Mouse (Mus musculus): ENCODE measurements at regions not wholly inside any gene's neighbourhood (a gene's known extent, or its start where the extent isn't known, plus 50 kb on each side); places are given as distances from the start of the nearest gene placed in this dataset.
"Not testable (repeated sequence)": the region's sequence is repeated elsewhere in the genome, so short reads cannot be mapped to it uniquely, and the experiment has no call there.

DNA sequence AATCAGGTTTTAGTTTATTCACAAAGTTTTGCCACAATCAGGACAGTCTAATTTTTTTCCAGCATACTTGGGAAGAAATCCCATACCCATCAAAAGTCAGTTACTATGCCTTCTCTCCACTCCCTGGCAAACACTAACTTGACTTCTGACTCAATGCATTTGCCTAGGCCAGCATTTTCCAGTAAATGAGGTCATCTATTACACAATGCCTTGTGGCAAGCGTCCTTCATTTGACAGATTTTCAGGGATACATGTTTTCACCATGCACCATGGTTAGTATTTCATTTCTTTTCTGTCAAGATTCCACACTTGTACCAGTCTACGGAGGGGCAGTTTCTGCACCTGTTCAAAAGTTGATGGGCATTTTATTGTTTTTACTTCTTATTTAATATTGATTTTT lies 88.4 kb upstream of the Slc2a12 start:
- not testable (repeated sequence) for DNase-seq

DNA sequence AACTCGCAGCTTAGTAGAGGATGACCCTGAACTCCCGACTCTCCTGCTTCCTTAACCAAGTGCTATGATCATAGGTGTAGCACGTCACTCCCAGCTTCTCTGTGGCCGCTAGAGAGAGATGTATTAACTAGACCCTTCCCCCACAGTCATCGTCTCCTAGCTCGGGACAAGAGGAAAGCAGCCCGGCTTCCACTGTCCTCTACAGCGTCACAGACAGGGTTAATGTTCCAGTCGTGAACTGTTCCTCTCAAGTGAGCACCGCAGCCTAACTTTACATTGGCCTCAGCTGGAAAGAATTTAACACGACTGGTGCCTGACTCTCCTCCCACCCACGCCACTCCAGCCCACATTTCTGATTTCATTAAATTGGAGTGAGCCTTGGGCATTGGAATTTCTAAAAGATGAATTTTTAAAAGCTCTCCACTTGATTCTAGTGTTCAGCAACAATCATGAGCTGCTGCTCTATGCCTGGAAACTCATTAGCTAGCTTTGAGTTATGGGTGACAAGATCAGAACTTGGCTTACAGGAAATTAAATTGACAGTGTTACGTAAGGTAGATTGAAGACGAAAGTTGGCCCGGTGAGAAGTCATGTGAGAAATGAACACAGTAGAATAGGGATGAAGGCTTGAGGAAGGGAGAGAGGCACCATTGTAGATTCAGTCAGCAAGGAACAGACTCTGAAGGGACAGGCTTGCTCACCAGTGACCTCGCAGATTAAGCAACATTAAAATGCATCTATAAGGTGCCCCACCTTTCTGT lies 75.4 kb upstream of the Slc2a12 start:
- DNase-seq, result not testable (repeated sequence)

DNA sequence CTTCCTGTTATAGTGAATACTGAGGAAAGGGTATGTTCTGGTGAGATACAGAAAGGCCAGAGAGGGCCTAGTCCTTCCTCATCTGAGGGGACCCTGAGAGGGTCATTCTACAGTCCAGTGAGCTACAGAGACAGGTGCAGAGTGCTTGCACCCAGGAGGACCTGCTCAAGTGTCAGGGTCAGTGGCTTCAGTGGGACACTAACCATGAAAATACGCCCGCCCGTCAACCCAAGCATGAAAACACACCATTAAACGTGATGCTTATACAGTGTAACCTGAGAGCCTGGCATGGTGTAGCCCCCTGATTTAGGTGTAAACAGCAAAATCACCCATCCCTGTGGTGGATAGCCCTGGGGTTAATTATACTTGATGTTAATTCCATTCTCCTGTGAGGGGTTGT lies 70.8 kb upstream of the Slc2a12 start:
- DNase-seq, result not testable (repeated sequence)

DNA sequence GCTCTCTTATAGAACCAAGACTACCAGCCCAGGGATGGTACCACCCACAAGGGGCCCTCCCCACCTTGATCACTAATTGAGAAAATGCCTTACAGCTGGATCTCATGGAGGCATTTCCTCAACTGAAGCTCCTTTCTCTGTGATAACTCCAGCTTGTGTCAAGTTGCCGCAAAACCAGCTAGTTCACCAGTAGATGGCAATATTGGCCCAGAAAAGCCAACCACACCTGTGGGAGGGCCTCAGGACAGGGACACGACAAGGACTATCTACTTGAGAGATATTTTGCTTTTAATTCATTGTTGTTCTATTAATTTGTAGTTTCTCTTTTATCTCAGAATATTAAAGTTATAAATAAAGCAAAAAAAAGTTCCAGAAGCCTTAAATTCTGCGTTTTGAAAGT lies 65.4 kb upstream of the Slc2a12 start:
- DNase-seq, result peak; percentile 70

DNA sequence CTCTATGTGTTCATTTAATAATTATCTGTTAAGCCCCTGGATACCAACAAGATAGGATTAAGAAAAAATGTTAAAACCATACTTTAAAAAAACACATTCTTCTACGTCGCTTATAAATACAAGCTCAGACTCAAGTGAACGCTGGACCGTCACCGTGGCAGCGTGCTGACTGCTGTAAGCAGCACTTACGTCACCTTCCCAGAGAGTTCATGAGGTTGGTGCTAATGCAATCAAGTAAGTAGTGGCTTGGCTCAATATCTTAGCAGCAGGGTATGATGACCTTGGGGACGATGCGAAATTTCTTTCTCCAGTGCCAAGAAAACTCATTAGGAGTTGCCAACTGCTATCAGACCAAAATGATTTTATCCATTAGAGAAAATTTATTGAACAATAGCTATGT lies 63.5 kb upstream of the Slc2a12 start:
- not testable (repeated sequence) for DNase-seq

DNA sequence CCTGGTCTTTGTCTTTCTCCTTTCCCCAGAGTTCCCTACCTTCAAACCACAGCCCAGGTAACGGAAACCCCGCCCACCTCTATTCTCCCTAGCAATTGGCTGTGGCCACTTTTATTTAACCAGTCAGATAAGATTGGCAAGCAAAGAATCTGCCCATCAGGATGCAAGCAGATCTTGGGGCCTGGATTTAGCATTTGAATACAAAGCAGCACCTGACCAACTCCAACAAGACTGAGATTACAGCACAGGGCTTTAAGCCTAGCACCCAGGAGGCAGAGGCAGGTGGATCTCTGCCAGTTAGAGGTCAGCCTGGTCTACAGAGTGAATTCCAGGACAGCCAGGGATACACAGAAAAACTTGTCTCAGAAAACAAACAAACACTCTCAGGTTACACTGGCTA lies 61.5 kb upstream of the Slc2a12 start:
- DNase-seq, result not testable (repeated sequence)

DNA sequence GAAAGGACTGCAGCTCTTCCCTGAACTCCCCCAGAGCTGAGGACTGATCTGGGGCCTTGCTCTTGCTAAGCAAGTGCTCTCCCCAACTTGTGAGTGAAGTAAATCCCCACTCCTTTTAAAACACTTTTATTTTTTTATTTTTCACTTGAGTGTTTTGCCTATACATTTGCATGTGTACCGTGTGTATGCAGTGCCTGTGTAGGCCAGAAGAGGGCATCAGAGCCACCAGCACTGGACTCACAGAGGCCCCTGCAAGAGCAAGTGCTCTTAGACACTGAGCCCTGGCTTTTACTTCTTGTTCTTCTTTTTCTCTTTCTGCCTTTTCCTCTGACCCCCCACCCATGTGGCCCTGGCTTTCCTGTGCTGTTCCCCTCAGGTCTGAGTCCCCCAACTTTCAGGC lies 56.2 kb upstream of the Slc2a12 start:
- DNase-seq, result not testable (repeated sequence)

DNA sequence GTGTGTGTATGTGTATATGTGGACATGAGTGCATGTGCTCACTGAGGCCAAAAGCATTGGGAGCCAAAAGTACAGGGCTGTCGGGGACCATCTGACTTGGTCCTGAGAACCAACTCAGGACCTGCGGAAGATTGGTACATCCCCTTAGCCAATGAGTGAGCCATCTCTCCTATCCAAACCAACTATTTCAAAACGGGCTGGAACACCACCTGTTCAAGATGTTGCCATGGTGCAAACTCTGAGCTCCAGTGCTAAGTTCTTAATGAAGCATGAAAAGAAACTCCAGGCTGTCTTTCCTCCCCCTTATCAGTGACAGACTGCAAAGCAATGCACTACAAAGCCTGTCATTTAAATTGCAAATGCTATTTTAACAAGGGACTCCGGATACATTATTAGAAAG lies 53.1 kb upstream of the Slc2a12 start:
- not testable (repeated sequence) for DNase-seq

DNA sequence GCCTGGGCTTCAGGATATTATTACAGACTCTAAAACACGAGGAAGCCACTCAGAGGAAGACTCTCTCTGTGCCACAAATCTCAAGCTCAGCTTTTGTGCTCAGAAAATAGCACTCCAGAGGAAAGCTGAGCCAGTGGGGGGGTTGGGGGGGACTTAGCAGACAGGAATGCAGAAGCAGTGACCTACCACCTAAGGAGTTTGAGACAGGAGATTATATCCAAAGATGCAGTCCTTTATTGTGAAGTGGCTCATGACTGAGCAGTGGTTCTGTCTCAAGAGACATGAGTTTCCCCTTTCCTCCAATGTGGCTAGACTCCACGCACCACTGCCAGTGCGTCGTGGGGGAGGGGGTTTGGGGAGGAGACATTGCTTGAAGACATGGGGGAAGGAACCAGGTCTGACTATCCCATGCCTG lies 52.6 kb upstream of the Slc2a12 start:
- not testable (repeated sequence) for DNase-seq

DNA sequence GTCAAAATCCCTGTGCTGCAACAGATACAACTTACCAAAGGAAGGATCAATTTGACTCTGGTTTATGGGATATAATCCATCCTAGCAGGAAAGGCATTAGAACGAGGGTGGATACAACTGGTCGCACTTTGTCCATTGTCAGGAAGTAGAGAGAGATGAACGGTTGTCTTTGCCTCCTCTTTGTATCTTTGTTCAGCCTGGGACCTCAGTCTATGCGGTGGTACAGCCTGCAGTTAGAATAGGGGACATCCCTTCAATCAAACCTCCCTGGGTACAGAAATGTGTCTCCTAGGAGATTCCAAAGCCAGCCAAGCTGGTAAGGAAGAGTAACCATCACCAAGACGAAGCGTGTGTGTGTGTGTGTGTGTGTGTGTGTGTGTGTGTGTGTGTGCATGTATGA lies 52.1 kb upstream of the Slc2a12 start:
- DNase-seq, result not testable (repeated sequence)
